ENCODE assay signal across 22 mouse cellular contexts in genomic region chr11:115713447-115713846, GRCm38 (mm10). TPM values are rescaled to one million over a fixed set of nuclear protein-coding genes. Genes with fewer than 3 reads are reported as not detected.
DNase-seq lines count a peak whose midpoint lies in the region; ATAC-seq and TF ChIP-seq lines count a peak whose summit lies in the region.
"Had no signal": no experiment of that assay in that cellular context is flagged by ENCODE, and none has a peak within 500 bp of the region (broad histone marks: within the 10 kb centered on the region; RNA-seq: fewer than 3 reads in every experiment).

No protein-coding gene starts in this region.

- no peaks in the 10 kb centered on the region for H3K36me3 ChIP-seq in spleen, adult 2 months (ENCODE audit: control insufficient read depth, insufficient read depth, low read length)
- H3K36me3 ChIP-seq in MEL (ENCODE audit: control insufficient read depth in 1 of 2, insufficient read depth in 2 of 2, low read length in 2 of 2) = peaks cover 0 to 52% of the 10 kb centered on the region in 2 experiments; a peak in 2 of 4 replicates
- no peaks in the 10 kb centered on the region for H3K36me3 ChIP-seq in liver, embryonic 13.5 days
- H3K36me3 ChIP-seq in macrophage (ENCODE audit: inconsistent target) = no peaks in the 10 kb centered on the region
- H3K36me3 ChIP-seq: embryonic facial prominence, embryonic 12.5 days; heart, embryonic 13.5 days; neural tube, embryonic 12.5 days; stomach, embryonic 15.5 days had no signal

- H3K9me3 ChIP-seq in MEL (replicated peaks; ENCODE audit: insufficient read depth, low read length) = no peaks in the 10 kb centered on the region
- H3K9me3 ChIP-seq in liver, embryonic 13.5 days (replicated peaks) = no peaks in the 10 kb centered on the region
- H3K9me3 ChIP-seq: embryonic facial prominence, embryonic 12.5 days; heart, embryonic 13.5 days; neural tube, embryonic 12.5 days; stomach, embryonic 15.5 days had no signal

- H3K27ac ChIP-seq in spleen, adult 2 months (ENCODE audit: insufficient read depth, low read length) = peak overlapping the region; percentile 62
- H3K27ac ChIP-seq in MEL (ENCODE audit: control insufficient read depth, low read depth, low read length) = peak overlapping the region; percentile 100
- H3K27ac ChIP-seq in liver, embryonic 13.5 days = peak overlapping the region; percentile 70
- H3K27ac ChIP-seq in macrophage = peak overlapping the region; percentile 82
- H3K27ac ChIP-seq: embryonic facial prominence, embryonic 12.5 days; heart, adult 2 months; heart, embryonic 13.5 days; hindbrain, embryonic 14.5 days; neural tube, embryonic 12.5 days; stomach, embryonic 15.5 days had no signal

- H3K79me2 ChIP-seq in MEL (ENCODE audit: control insufficient read depth, insufficient read depth, low read length, poor library complexity) (peaks cover 25% of the 10 kb centered on the region), macrophage (ENCODE audit: inconsistent target) (peaks cover 44% of the 10 kb centered on the region; the same call in 1 of the 2 replicates)

- H3K9ac ChIP-seq in MEL (ENCODE audit: control insufficient read depth, low read depth, low read length, poor library complexity, severe bottlenecking) = peak overlapping the region; percentile 63
- H3K9ac ChIP-seq in liver, embryonic 13.5 days = no peak overlapping the region
- H3K9ac ChIP-seq: embryonic facial prominence, embryonic 12.5 days; hindbrain, embryonic 14.5 days; neural tube, embryonic 12.5 days; stomach, embryonic 15.5 days had no signal

- H3K4me3 ChIP-seq in spleen, adult 2 months (ENCODE audit: extremely low read depth, insufficient read depth, insufficient read length) = no peak overlapping the region
- H3K4me3 ChIP-seq in MEL (ENCODE audit: control insufficient read depth in 1 of 2, insufficient read depth in 1 of 2, low read depth in 2 of 2, low read length in 2 of 2) = peak overlapping the region in 1 of 2 experiments; percentile 10; a peak in 1 of 4 replicates
- H3K4me3 ChIP-seq in liver, embryonic 13.5 days (replicated peaks) = no peak overlapping the region
- H3K4me3 ChIP-seq in macrophage (ENCODE audit: inconsistent target) = no peak overlapping the region
- H3K4me3 ChIP-seq: embryonic facial prominence, embryonic 12.5 days; heart, adult 2 months; heart, embryonic 13.5 days; neural tube, embryonic 12.5 days; stomach, embryonic 15.5 days had no signal

- no peak for TF ChIP-seq CTCF in spleen, adult 2 months (IDR thresholded peaks at IDR 0.05; ENCODE audit: extremely low read depth, insufficient read depth, insufficient read length, insufficient replicate concordance)
- no peak for TF ChIP-seq CTCF in MEL (IDR thresholded peaks at IDR 0.05 in 2 of 3, conservative IDR thresholded peaks at IDR 0.05 in 1 of 3; ENCODE audit: control insufficient read depth in 1 of 3, insufficient read depth in 1 of 3, low read depth in 2 of 3, low read length in 3 of 3, poor library complexity in 1 of 3, severe bottlenecking in 1 of 3)

- no peaks in the 10 kb centered on the region for H3K27me3 ChIP-seq in spleen, adult 2 months (ENCODE audit: control insufficient read depth, insufficient read depth, low read length)
- H3K27me3 ChIP-seq in MEL (ENCODE audit: control insufficient read depth in 1 of 2, insufficient read depth in 2 of 2, low read length in 2 of 2) = no peaks in the 10 kb centered on the region
- no peaks in the 10 kb centered on the region for H3K27me3 ChIP-seq in liver, embryonic 13.5 days
- H3K27me3 ChIP-seq: embryonic facial prominence, embryonic 12.5 days; heart, embryonic 13.5 days; neural tube, embryonic 12.5 days; stomach, embryonic 15.5 days had no signal

- no peak for DNase-seq in spleen, adult 2 months (ENCODE audit: low read depth in 1 of 2, low spot score in 2 of 2)
- no peak for DNase-seq in spleen, adult 12 weeks (ENCODE audit: low spot score)
- DNase-seq in MEL (ENCODE audit: low read depth, low spot score) = no peak
- no peak for DNase-seq in liver, embryonic 13.5 days
- no peak for DNase-seq in adrenal gland, postnatal 4 days (ENCODE audit: low spot score in 2 of 2)
- no peak for DNase-seq in layer of hippocampus, adult 9-11 months
- DNase-seq: adrenal gland, postnatal 25 days; embryo, embryonic 11 days; heart, adult 2 months; heart, postnatal 10 days; kidney, adult 9 months; kidney, postnatal 10 days; lung, postnatal 36 days had no signal

- no peak for TF ChIP-seq POLR2A in spleen, adult 2 months (IDR thresholded peaks at IDR 0.05; ENCODE audit: low read depth, low read length)
- no peak for TF ChIP-seq POLR2A in MEL (IDR thresholded peaks at IDR 0.05; ENCODE audit: control insufficient read depth in 1 of 2, insufficient read depth in 1 of 2, low read depth in 1 of 2, low read length in 2 of 2, poor library complexity in 1 of 2)

- WGBS in spleen, adult 2 months = 86% methylated on average over 3 of the region's 3 CpGs
- WGBS in liver, embryonic 13.5 days (ENCODE audit: insufficient replicate concordance) = 75% methylated on average over 3 of the region's 3 CpGs
- 95% methylated on average over 2 of the region's 3 CpGs for WGBS in macrophage (ENCODE audit: missing documents)

- no peak for TF ChIP-seq EP300 in MEL (IDR thresholded peaks at IDR 0.05; ENCODE audit: low read depth in 1 of 2, low read length in 2 of 2)

- peaks cover 26% of the 10 kb centered on the region; the same call in 1 of the 2 replicates for H3K4me1 ChIP-seq in spleen, adult 2 months (ENCODE audit: control insufficient read depth, insufficient read depth, insufficient read length)
- peaks cover 17 to 53% of the 10 kb centered on the region in 2 experiments for H3K4me1 ChIP-seq in MEL (ENCODE audit: control insufficient read depth in 1 of 2, insufficient read depth in 2 of 2, low read length in 2 of 2)
- peaks cover 58% of the 10 kb centered on the region for H3K4me1 ChIP-seq in liver, embryonic 13.5 days (replicated peaks)

- H3K4me2 ChIP-seq in liver, embryonic 13.5 days = peak overlapping the region; percentile 48
- H3K4me2 ChIP-seq: embryonic facial prominence, embryonic 12.5 days; heart, embryonic 13.5 days; hindbrain, embryonic 14.5 days; neural tube, embryonic 12.5 days; stomach, embryonic 15.5 days had no signal

- no peak for ATAC-seq in liver, embryonic 13.5 days (ENCODE audit: low read depth)
- ATAC-seq: forebrain, embryonic 16.5 days; intestine, postnatal 0 days; midbrain, embryonic 16.5 days had no signal

- TF ChIP-seq RAD21 in MEL (IDR thresholded peaks at IDR 0.05; ENCODE audit: low read depth, low read length) = no peak

TF ChIP-seq in MEL, 35 proteins besides CTCF, POLR2A, EP300 and RAD21:
- TF ChIP-seq CHD1 (IDR thresholded peaks at IDR 0.05; ENCODE audit: low read depth, low read length) = peak; percentile 85; the same call in 1 of the 2 replicates
- no peak for TF ChIP-seq ZKSCAN1 (IDR thresholded peaks at IDR 0.05; ENCODE audit: low read depth, low read length)
TF ChIP-seq in MEL: peak in this region for 1.

RNA-seq across cellular contexts. Expression of gene Grb2, which starts 5.0 kb away (rescaled TPM):
- polyA plus RNA-seq in spleen, adult 2 months (2012; rRNA removed) = 74.4 and 74.7 TPM in 2 replicates
- 75.3 and 93.2 TPM in 2 replicates for total RNA-seq in MEL (2012; rRNA removed)
- 100 to 1,000 TPM in 1 of 2 experiments, not detected in 1; 261 TPM for polyA plus RNA-seq in MEL (2012; ENCODE audit: insufficient read depth in 1 of 2, insufficient read length in 2 of 2, low read depth in 1 of 2, low replicate concordance in 2 of 2, missing spikeins in 1 of 2)
- polyA plus RNA-seq in liver, embryonic 13.5 days (2015; fragmentation: Nextera tagmentation; extraction: Ambion mirVana) = 56.7 and 63.5 TPM in 2 replicates
- 100 to 1,000 TPM in 21 of 26 experiments, 10 to 100 TPM in 5; 37.2 to 266 (median 136) TPM for total RNA-seq in macrophage (2018; cell fraction: chromatin; rRNA removed)
- 100 to 1,000 TPM; 294 to 727 (median 469) TPM for total RNA-seq in macrophage (2018; cell fraction: cytosol; rRNA removed)
- total RNA-seq in macrophage (2018; cell fraction: nucleus; rRNA removed) = 100 to 1,000 TPM in 25 of 26 experiments, 10 to 100 TPM in 1; 87.0 to 291 (median 183) TPM
- 265 to 522 TPM (median 418 TPM) in 3 replicates for polyA plus RNA-seq in macrophage (2018)
- 100 to 1,000 TPM; 116 to 135 TPM for total RNA-seq in adrenal gland, postnatal 4 days (2021)

RNA-seq across cellular contexts. Expression of gene Tmem94, which starts 51.8 kb away (rescaled TPM):
- polyA plus RNA-seq in spleen, adult 2 months (2012; rRNA removed) = 42.0 and 56.3 TPM in 2 replicates
- total RNA-seq in MEL (2012; rRNA removed) = 23.2 and 26.2 TPM in 2 replicates
- 10 to 100 TPM; 38.9 to 64.4 TPM for polyA plus RNA-seq in MEL (2012; ENCODE audit: insufficient read depth in 1 of 2, insufficient read length in 2 of 2, low read depth in 1 of 2, low replicate concordance in 2 of 2, missing spikeins in 1 of 2)
- 8.2 and 10.9 TPM in 2 replicates for polyA plus RNA-seq in liver, embryonic 13.5 days (2015; fragmentation: Nextera tagmentation; extraction: Ambion mirVana)
- 10 to 100 TPM in 22 of 26 experiments, 1 to 10 TPM in 4; 5.9 to 55.5 (median 26.5) TPM for total RNA-seq in macrophage (2018; cell fraction: chromatin; rRNA removed)
- total RNA-seq in macrophage (2018; cell fraction: cytosol; rRNA removed) = 10 to 100 TPM; 17.6 to 35.8 (median 23.4) TPM
- total RNA-seq in macrophage (2018; cell fraction: nucleus; rRNA removed) = 10 to 100 TPM in 24 of 26 experiments, 1 to 10 TPM in 2; 7.9 to 36.8 (median 24.3) TPM
- polyA plus RNA-seq in macrophage (2018) = 13.8 to 22.4 TPM (median 14.1 TPM) in 3 replicates
- total RNA-seq in adrenal gland, postnatal 4 days (2021) = 10 to 100 TPM; 67.4 to 71.0 TPM
